Comparison of ENCODE assay signal across 16 mouse cellular contexts in the genomic region with DNA sequence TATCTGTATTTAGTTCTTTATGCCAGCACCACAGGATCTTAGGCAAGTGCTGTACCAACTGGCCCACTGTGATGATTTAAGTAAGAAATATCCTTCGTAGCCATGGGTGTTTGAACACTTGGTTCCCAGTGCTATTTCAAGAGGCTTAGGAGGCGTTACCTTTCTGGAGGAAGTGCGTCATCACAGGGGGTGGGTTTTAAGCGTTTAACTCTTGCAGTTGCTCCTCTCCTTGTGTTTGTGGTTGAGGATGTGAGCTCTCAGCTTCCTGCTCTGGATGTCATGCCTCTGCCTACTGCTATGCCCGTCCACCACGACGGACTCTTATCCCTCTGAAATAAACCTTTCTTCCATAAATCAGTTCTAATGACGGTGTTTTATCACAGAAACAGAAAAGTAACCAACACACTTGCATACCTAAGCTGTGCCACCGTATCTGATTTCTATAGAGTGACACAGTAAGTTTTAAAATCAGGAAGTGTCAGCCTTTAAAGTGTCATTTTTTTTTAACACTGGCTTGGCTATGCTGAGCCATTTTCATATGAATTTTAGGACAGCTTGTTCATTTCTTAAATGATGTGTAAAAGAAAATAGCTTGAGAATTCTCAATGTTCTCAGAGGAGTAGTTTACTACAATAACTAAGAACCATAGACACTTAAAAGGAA. TPM values are rescaled to one million over a fixed set of nuclear protein-coding genes. Genes with fewer than 3 reads are reported as not detected.
DNase-seq lines count a peak whose midpoint lies in the region; ATAC-seq lines count a peak whose summit lies in the region.
"Had no signal": no experiment of that assay in that cellular context is flagged by ENCODE, and none has a peak within 500 bp of the region (broad histone marks: within the 10 kb centered on the region; RNA-seq: fewer than 3 reads in every experiment).

No protein-coding gene starts in this region.

- H3K4me1 ChIP-seq in erythroblast, embryonic 14.5 days (ENCODE audit: control insufficient read depth): peaks cover 42% of the 10 kb centered on the region
- H3K4me1 ChIP-seq: forebrain, embryonic 12.5 days; midbrain, embryonic 12.5 days; neural tube, embryonic 13.5 days had no signal

- peak overlapping the region; percentile 61 for H3K4me3 ChIP-seq in erythroblast, embryonic 14.5 days (replicated peaks)
- H3K4me3 ChIP-seq: embryonic facial prominence, embryonic 12.5 days; forebrain, embryonic 12.5 days; midbrain, embryonic 12.5 days; neural tube, embryonic 13.5 days had no signal

- H3K9me3 ChIP-seq in erythroblast, embryonic 14.5 days (ENCODE audit: control insufficient read depth, low read length): peaks cover 9% of the 10 kb centered on the region
- H3K9me3 ChIP-seq: embryonic facial prominence, embryonic 12.5 days; forebrain, embryonic 12.5 days; midbrain, embryonic 12.5 days; neural tube, embryonic 13.5 days had no signal

- peaks cover 27% of the 10 kb centered on the region for H3K27me3 ChIP-seq in erythroblast, embryonic 14.5 days (ENCODE audit: control insufficient read depth)
- H3K27me3 ChIP-seq: embryonic facial prominence, embryonic 12.5 days; forebrain, embryonic 12.5 days; midbrain, embryonic 12.5 days; neural tube, embryonic 13.5 days had no signal

- no peaks in the 10 kb centered on the region for H3K36me3 ChIP-seq in erythroblast, embryonic 14.5 days (ENCODE audit: control insufficient read depth)
- H3K36me3 ChIP-seq: embryonic facial prominence, embryonic 12.5 days; forebrain, embryonic 12.5 days; midbrain, embryonic 12.5 days; neural tube, embryonic 13.5 days had no signal

- peak; percentile 94 for ATAC-seq in megakaryocyte, adult 5-6 weeks (ENCODE audit: poor library complexity, severe bottlenecking)

- DNase-seq in thymus, postnatal 0 days (ENCODE audit: low spot score): peak; percentile 24
- no peak for DNase-seq in thymus, postnatal 25 days
- DNase-seq in adrenal gland, adult 8-10 months: no peak
- DNase-seq in layer of hippocampus, adult 9-10 months (ENCODE audit: low spot score): no peak
- no peak for DNase-seq in Muller cell, postnatal 12 days (ENCODE audit: inconsistent ontology term)
- DNase-seq: adrenal gland, postnatal 10 days; cerebellum, postnatal 25 days; heart, adult 18-20 months; kidney, adult 18-20 months; lung, embryonic 14.5 days had no signal

RNA-seq across cellular contexts. Expression of a gene that starts 22.0 kb away (rescaled TPM):
- 18.6 and 21.8 TPM in 2 replicates for polyA plus RNA-seq in thymus, postnatal 0 days (2015; fragmentation: Nextera tagmentation; extraction: Ambion mirVana)
- 14.4 and 19.7 TPM in 2 replicates for polyA plus RNA-seq in erythroblast, embryonic 14.5 days (2012)
- 53.1 and 59.7 TPM in 2 replicates for total RNA-seq in megakaryocyte, adult 5-6 weeks (2015)
- total RNA-seq in megakaryocyte, adult 5-6 weeks (2017): 31.8 and 35.9 TPM in 2 replicates
- total RNA-seq in adrenal gland, adult 8-10 months (2022): 1 to 10 TPM; 3.0 to 5.2 (median 3.3) TPM

Comparison
In these comparisons a context has a peak if more than half of its experiments do, and no peak if none do; other contexts are left out.
1. RNA of a gene that starts 22.0 kb away (total RNA-seq): 31.8 to 59.7 TPM in megakaryocyte, adult 5-6 weeks; 3.0 to 5.2 TPM in adrenal gland, adult 8-10 months; every median in the first group is over 4 times any median in the second.